Mouse (Mus musculus): ENCODE data around the gene Pparg. TPM values are rescaled to one million over a fixed set of nuclear protein-coding genes. Genes with fewer than 3 reads are reported as not detected.

Gene Pparg
- total and polyA plus RNA-seq, 3 experiments = not detected

DNA sequence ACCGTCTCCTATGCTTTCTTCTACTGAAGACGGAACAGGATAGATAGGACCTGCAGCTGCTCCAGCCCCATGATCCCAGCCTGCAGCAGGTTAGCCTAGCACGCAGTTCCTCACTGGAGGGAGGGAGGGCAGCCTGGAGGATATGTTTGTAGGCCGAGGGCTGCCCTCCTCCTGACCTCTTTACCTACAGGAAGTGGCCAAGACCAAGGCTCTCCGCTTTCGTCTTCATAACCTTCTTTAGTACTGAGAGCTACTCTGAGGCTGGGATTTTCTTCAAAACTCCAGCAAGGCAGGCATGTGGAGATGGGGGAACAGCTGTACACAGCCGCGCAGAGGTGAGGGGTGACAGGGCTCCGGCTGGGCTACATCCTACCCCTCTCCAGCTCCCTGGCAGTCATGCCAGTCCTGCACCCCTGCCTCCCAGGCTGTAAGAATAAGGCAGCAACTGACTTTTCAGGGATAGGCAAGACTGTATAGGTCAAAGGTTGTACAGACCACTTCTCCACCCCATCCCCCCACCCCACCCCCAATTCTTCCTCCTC is 163.8 kb downstream of the Pparg start:
- H3K27me3 ChIP-seq (replicated peaks) = no peaks in the 10 kb centered on the region
- H3K9me3 ChIP-seq (replicated peaks; ENCODE audit: low read length) = no peaks in the 10 kb centered on the region
- DNase-seq (ENCODE audit: extremely low read depth) = no peak
- peaks cover 11 to 55% of the 10 kb centered on the region in 2 experiments for H3K4me1 ChIP-seq (ENCODE audit: control insufficient read depth in 1 of 2, insufficient read depth in 2 of 2)
- H3K79me2 ChIP-seq (replicated peaks; ENCODE audit: control insufficient read depth, extremely low read depth, insufficient read depth, poor library complexity, severe bottlenecking) = no peaks in the 10 kb centered on the region
- H3K36me3 ChIP-seq (replicated peaks in 1 of 2; ENCODE audit: control insufficient read depth in 1 of 2, insufficient read depth in 1 of 2, low read length in 1 of 2) = no peaks in the 10 kb centered on the region
- H3K4me3 ChIP-seq (replicated peaks in 1 of 3; ENCODE audit: low read depth in 2 of 3, low read length in 2 of 3, poor library complexity in 1 of 3) = no peak overlapping the region
- no peak overlapping the region for H3K4me2 ChIP-seq (ENCODE audit: insufficient read depth, low read depth, poor library complexity, severe bottlenecking)
- H3K9ac ChIP-seq (ENCODE audit: insufficient read depth, low read depth) = no peak overlapping the region
- dilution Hi-C loops (cut with MboI; ENCODE audit: extremely low pct_ligation_motif_present, extremely low pct_unique_long_range_greater_than_20kb, low sequenced_read_pairs) (no loop called here), in situ Hi-C loops (cut with MboI; ENCODE audit: low pct_ligation_motif_present, low pct_unique_long_range_greater_than_20kb, low sequenced_read_pairs) (no loop called here)
- no peak for TF ChIP-seq E2F4 (IDR thresholded peaks at IDR 0.05; ENCODE audit: insufficient replicate concordance, low read depth, low read length)
- TF ChIP-seq EP300 (IDR thresholded peaks at IDR 0.05; ENCODE audit: low read length) = no peak
- no peak for TF ChIP-seq MAZ (IDR thresholded peaks at IDR 0.05; ENCODE audit: low read depth, low read length)
- TF ChIP-seq GABPA (IDR thresholded peaks at IDR 0.05; ENCODE audit: insufficient replicate concordance, low read depth, low read length) = no peak
- no peak for TF ChIP-seq SMC3 (IDR thresholded peaks at IDR 0.05; ENCODE audit: low read depth, low read length)
- TF ChIP-seq NELFE (IDR thresholded peaks at IDR 0.05; ENCODE audit: low read depth, low read length) = no peak
- TF ChIP-seq JUND (conservative IDR thresholded peaks at IDR 0.05; ENCODE audit: low read depth, low read length) = no peak
- TF ChIP-seq HCFC1 (IDR thresholded peaks at IDR 0.05; ENCODE audit: low read depth, low read length) = no peak
- TF ChIP-seq MAFK (IDR thresholded peaks at IDR 0.05; ENCODE audit: insufficient replicate concordance, low read length) = no peak
- TF ChIP-seq CHD1 (IDR thresholded peaks at IDR 0.05; ENCODE audit: low read depth, low read length) = no peak
- no peak for TF ChIP-seq PAX5 (IDR thresholded peaks at IDR 0.05; ENCODE audit: low read length)
- no peak for TF ChIP-seq MYC (IDR thresholded peaks at IDR 0.05; ENCODE audit: low read depth, low read length)
- TF ChIP-seq MEF2A (IDR thresholded peaks at IDR 0.05; ENCODE audit: borderline replicate concordance, low read depth, low read length) = no peak
- TF ChIP-seq NRF1 (IDR thresholded peaks at IDR 0.05; ENCODE audit: low read depth, low read length) = no peak
- no peak for TF ChIP-seq SIN3A (IDR thresholded peaks at IDR 0.05; ENCODE audit: low read length)
- TF ChIP-seq JUN (IDR thresholded peaks at IDR 0.05; ENCODE audit: insufficient read depth, low read depth, low read length) = no peak
- no peak for TF ChIP-seq KAT2A (IDR thresholded peaks at IDR 0.05; ENCODE audit: insufficient replicate concordance, low read length)
- TF ChIP-seq MXI1 (IDR thresholded peaks at IDR 0.05; ENCODE audit: low read depth, low read length) = no peak
- H3K27ac ChIP-seq (ENCODE audit: insufficient read depth, low read depth) = no peak overlapping the region

DNA sequence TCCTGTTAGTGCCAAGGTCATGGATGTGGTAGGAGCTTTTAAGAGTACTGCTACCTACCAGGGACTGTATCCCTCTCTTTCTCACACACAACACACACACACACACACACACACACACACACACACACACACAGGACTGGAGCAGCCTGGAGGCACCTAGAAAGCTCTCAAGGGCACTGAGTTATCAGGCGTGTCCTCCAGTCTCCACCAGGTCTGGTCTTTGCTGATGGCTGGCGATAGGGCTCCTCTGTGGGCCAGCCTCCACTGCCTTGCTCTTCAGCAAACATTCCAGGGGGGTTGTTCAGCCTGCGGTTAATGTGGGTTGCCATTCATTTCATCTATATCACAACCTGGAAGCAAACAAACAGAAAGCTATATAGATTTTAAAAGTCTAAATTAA is 166.7 kb downstream of the Pparg start:
- Histone ChIP-seq H3K79me2 (replicated peaks; ENCODE audit: control insufficient read depth, extremely low read depth, insufficient read depth, poor library complexity, severe bottlenecking) (no peaks in the 10 kb centered on the region), H3K4me2 (ENCODE audit: insufficient read depth, low read depth, poor library complexity, severe bottlenecking) (no peak overlapping the region), H3K9ac (ENCODE audit: insufficient read depth, low read depth) (no peak overlapping the region), H3K4me1 (ENCODE audit: control insufficient read depth in 1 of 2, insufficient read depth in 2 of 2) (peaks cover 4 to 26% of the 10 kb centered on the region in 2 experiments; a peak in 3 of 4 replicates), H3K36me3 (replicated peaks in 1 of 2; ENCODE audit: control insufficient read depth in 1 of 2, insufficient read depth in 1 of 2, low read length in 1 of 2) (peaks cover 0 to 6% of the 10 kb centered on the region in 2 experiments), H3K27ac (ENCODE audit: insufficient read depth, low read depth) (no peak overlapping the region), H3K4me3 (replicated peaks in 1 of 3; ENCODE audit: low read depth in 2 of 3, low read length in 2 of 3, poor library complexity in 1 of 3) (no peak overlapping the region), H3K9me3 (replicated peaks; ENCODE audit: low read length) (no peaks in the 10 kb centered on the region), H3K27me3 (replicated peaks) (no peaks in the 10 kb centered on the region)
- dilution Hi-C loops (cut with MboI; ENCODE audit: extremely low pct_ligation_motif_present, extremely low pct_unique_long_range_greater_than_20kb, low sequenced_read_pairs) (no loop called here), in situ Hi-C loops (cut with MboI; ENCODE audit: low pct_ligation_motif_present, low pct_unique_long_range_greater_than_20kb, low sequenced_read_pairs) (loop anchor here (25.0 kb wide), 1 partner anchor 140 kb away; no protein-coding TSS in a partner anchor)
- TF ChIP-seq MXI1 (IDR thresholded peaks at IDR 0.05; ENCODE audit: low read depth, low read length) = no peak
- TF ChIP-seq TBP (conservative IDR thresholded peaks at IDR 0.05; ENCODE audit: low read depth, low read length) = no peak
- TF ChIP-seq RAD21 (IDR thresholded peaks at IDR 0.05; ENCODE audit: low read depth, low read length) = no peak
- no peak for TF ChIP-seq POLR2AphosphoS2 (IDR thresholded peaks at IDR 0.05; ENCODE audit: low read depth, low read length)
- TF ChIP-seq UBTF (IDR thresholded peaks at IDR 0.05; ENCODE audit: low read depth, low read length) = no peak
- TF ChIP-seq POLR2A (IDR thresholded peaks at IDR 0.05; ENCODE audit: low read depth, low read length) = no peak
- no peak for TF ChIP-seq ZKSCAN1 (IDR thresholded peaks at IDR 0.05; ENCODE audit: borderline replicate concordance, low read depth, low read length)
- no peak for TF ChIP-seq NRF1 (IDR thresholded peaks at IDR 0.05; ENCODE audit: low read depth, low read length)
- no peak for TF ChIP-seq ZC3H11A (IDR thresholded peaks at IDR 0.05; ENCODE audit: low read depth, low read length)
- no peak for TF ChIP-seq CHD2 (IDR thresholded peaks at IDR 0.05; ENCODE audit: low read length)
- TF ChIP-seq MEF2A (IDR thresholded peaks at IDR 0.05; ENCODE audit: borderline replicate concordance, low read depth, low read length) = no peak
- TF ChIP-seq E2F4 (IDR thresholded peaks at IDR 0.05; ENCODE audit: insufficient replicate concordance, low read depth, low read length) = no peak
- TF ChIP-seq IRF4 (IDR thresholded peaks at IDR 0.05; ENCODE audit: low read depth, low read length) = no peak
- TF ChIP-seq MYC (IDR thresholded peaks at IDR 0.05; ENCODE audit: low read depth, low read length) = no peak
- no peak for TF ChIP-seq KAT2A (IDR thresholded peaks at IDR 0.05; ENCODE audit: insufficient replicate concordance, low read length)
- TF ChIP-seq JUN (IDR thresholded peaks at IDR 0.05; ENCODE audit: insufficient read depth, low read depth, low read length) = no peak
- no peak for TF ChIP-seq MAFK (IDR thresholded peaks at IDR 0.05; ENCODE audit: insufficient replicate concordance, low read length)
- TF ChIP-seq JUND (conservative IDR thresholded peaks at IDR 0.05; ENCODE audit: low read depth, low read length) = no peak
- TF ChIP-seq TCF12 (IDR thresholded peaks at IDR 0.05; ENCODE audit: low read depth, low read length) = no peak
- no peak for DNase-seq (ENCODE audit: extremely low read depth)
